Mouse (Mus musculus): Measurements from ENCODE around the gene Cox7b. TPM values are rescaled to one million over a fixed set of nuclear protein-coding genes. Genes with fewer than 3 reads are reported as not detected.
"Not testable (repeated sequence)": the region's sequence is repeated elsewhere in the genome, so short reads cannot be mapped to it uniquely, and the experiment has no call there.

The Cox7b gene
- polyA plus RNA-seq (2012; rRNA removed): 299 and 339 TPM in 2 replicates

DNA sequence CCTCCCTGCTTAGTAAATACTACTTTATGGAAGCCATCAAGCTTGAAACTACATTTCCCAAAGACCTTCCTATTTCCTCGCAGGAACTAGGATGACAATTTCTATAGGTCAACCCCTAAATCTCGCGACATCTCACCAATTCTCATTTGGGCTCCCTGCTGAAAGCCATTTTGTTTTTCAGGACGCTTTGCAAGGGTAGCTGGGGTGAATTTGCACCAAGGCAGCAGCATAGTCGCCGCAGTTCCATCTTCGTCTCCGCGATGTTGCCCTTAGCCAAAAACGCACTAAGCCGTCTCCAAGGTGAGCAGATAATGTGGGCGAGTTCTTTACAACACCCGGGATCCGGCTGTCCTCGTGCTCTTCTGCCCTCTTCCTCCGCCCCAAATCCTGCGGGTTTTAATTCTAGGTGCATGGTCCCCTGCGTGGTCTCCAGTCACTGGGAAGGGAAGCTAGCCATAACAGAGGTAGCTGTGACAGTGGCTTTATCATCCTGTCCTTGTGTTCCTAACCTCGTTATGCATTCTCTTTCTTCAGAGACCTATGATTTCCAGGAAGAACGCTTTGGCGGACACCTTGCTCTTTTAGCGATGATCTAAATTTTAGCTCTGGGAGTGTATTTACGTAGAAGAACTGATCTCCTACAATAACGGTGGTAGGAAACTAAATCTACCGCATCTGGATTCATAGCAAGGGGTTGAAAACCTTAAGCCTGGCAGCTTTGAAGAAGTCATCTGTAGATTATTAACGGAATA, at the start of gene Cox7b:
Gene Cox7b (plus strand): TSS at position 130 of the 752 bp plus-strand sequence.
- Histone ChIP-seq H3K27ac (ENCODE audit: insufficient read depth, low read depth, low read length) (peak within 1 kb of the TSS; percentile 95), H3K4me3 (ENCODE audit: low read depth, low read length) (peak within 1 kb of the TSS; percentile 97), H3K36me3 (ENCODE audit: control insufficient read depth, insufficient read depth, low read length) (peaks cover 11% of the 10 kb centered on the region), H3K4me1 (ENCODE audit: control insufficient read depth, insufficient read depth, insufficient read length, low read length) (no peaks in the 10 kb centered on the region), H3K27me3 (ENCODE audit: control insufficient read depth, insufficient read depth, low read length) (no peaks in the 10 kb centered on the region)
- TF ChIP-seq CTCF (IDR thresholded peaks at IDR 0.05; ENCODE audit: extremely low read depth, insufficient read length, insufficient replicate concordance, low read depth, low read length) (no peak), POLR2A (IDR thresholded peaks at IDR 0.05; ENCODE audit: low read depth, low read length) (peak; percentile 28; the same call in 1 of the 2 replicates)
- WGBS: 9% methylated on average over 26 of the region's 26 CpGs

GRCm38 (mm10) chrX:106001605-106002004, 13.9 kb upstream of the Cox7b start:
- H3K27ac ChIP-seq (ENCODE audit: insufficient read depth, low read depth, low read length): no peak overlapping the region
- TF ChIP-seq CTCF (IDR thresholded peaks at IDR 0.05; ENCODE audit: extremely low read depth, insufficient read length, insufficient replicate concordance, low read depth, low read length) (no peak), POLR2A (IDR thresholded peaks at IDR 0.05; ENCODE audit: low read depth, low read length) (no peak)
- H3K4me3 ChIP-seq (ENCODE audit: low read depth, low read length): no peak overlapping the region
- H3K36me3 ChIP-seq (ENCODE audit: control insufficient read depth, insufficient read depth, low read length): peaks cover 6% of the 10 kb centered on the region
- no peaks in the 10 kb centered on the region for H3K4me1 ChIP-seq (ENCODE audit: control insufficient read depth, insufficient read depth, insufficient read length, low read length)
- WGBS: 77% methylated on average over 1 of the region's 1 CpGs
- H3K27me3 ChIP-seq (ENCODE audit: control insufficient read depth, insufficient read depth, low read length): no peaks in the 10 kb centered on the region

GRCm38 (mm10) chrX:106010762-106011161, 4.7 kb upstream of the Cox7b start:
- Histone ChIP-seq H3K4me3 (ENCODE audit: low read depth, low read length) (peak overlapping the region; percentile 83; the same call in 1 of the 2 replicates), H3K27ac (ENCODE audit: insufficient read depth, low read depth, low read length) (peak overlapping the region; percentile 85), H3K4me1 (ENCODE audit: control insufficient read depth, insufficient read depth, insufficient read length, low read length) (no peaks in the 10 kb centered on the region), H3K27me3 (ENCODE audit: control insufficient read depth, insufficient read depth, low read length) (no peaks in the 10 kb centered on the region), H3K36me3 (ENCODE audit: control insufficient read depth, insufficient read depth, low read length) (no peaks in the 10 kb centered on the region)
- WGBS: 7% methylated on average over 3 of the region's 3 CpGs
- no peak for TF ChIP-seq CTCF (IDR thresholded peaks at IDR 0.05; ENCODE audit: extremely low read depth, insufficient read length, insufficient replicate concordance, low read depth, low read length)
- TF ChIP-seq POLR2A (IDR thresholded peaks at IDR 0.05; ENCODE audit: low read depth, low read length): no peak

DNA sequence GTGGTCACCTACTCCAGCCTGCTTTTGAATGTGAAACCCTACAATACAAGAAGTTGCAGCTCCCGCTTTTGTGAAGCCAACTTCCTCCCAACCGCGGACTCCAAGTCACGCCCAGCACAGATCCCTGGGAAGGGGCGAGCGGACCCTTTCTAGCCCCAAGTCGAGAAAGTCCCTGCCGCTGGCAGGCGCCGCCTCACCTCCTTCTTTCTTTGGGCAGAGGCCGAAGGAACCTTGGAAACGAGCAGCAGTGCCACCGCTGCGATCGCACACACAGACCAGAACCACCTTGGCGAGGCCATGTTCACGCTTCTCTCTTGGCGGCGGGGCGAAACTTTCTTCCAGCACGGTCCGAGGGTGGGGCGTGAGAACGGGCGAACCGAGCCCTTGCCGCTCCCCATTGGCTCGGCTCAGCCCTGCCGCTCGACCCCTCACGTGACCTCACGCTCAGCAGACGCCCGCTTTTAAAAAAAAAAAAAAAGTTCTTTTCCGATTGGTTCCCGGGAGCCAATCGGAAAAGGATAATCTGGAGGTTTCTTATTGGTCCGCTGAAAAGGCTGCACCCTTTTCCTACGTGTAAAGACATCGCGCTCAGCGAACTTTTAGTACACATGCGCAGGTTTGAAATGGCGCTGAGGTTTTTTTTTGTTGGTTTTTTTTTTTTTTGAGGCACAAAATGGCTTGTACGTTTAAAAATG, 3.9 kb upstream of the Cox7b start, which contains the start of gene Magt1:
Gene Magt1 (minus strand): TSS at position 442 of the 695 bp plus-strand sequence.
- TF ChIP-seq CTCF (IDR thresholded peaks at IDR 0.05; ENCODE audit: extremely low read depth, insufficient read length, insufficient replicate concordance, low read depth, low read length): no peak
- peak; percentile 80 for TF ChIP-seq POLR2A (IDR thresholded peaks at IDR 0.05; ENCODE audit: low read depth, low read length)
- H3K4me1 ChIP-seq (ENCODE audit: control insufficient read depth, insufficient read depth, insufficient read length, low read length): no peaks in the 10 kb centered on the region
- H3K27me3 ChIP-seq (ENCODE audit: control insufficient read depth, insufficient read depth, low read length): no peaks in the 10 kb centered on the region
- WGBS: 13% methylated on average over 45 of the region's 45 CpGs
- H3K36me3 ChIP-seq (ENCODE audit: control insufficient read depth, insufficient read depth, low read length): no peaks in the 10 kb centered on the region
- H3K4me3 ChIP-seq (ENCODE audit: low read depth, low read length): peak within 1 kb of the TSS; percentile 83
- peak within 1 kb of the TSS; percentile 85 for H3K27ac ChIP-seq (ENCODE audit: insufficient read depth, low read depth, low read length)

DNA sequence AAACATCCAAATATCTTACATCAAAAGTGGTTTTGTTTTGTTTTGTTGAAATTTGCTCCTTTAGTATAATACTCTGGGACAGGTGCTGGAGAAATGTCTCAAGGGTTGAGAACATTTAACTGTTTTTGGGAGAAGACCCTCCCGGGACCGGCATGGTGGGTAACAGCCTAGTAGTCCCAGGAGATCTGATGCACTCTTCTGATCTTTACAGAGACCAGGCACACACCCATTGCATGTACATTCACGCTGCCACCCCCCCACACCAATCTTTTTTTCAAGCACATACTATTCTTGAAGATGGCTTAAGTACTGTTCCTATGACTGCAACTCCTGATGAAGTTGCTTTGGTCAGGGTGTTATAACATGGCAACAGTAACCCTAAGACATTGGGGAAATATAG, 2.9 kb upstream of the Cox7b start:
- peak overlapping the region; percentile 80 for H3K27ac ChIP-seq (ENCODE audit: insufficient read depth, low read depth, low read length)
- no peaks in the 10 kb centered on the region for H3K27me3 ChIP-seq (ENCODE audit: control insufficient read depth, insufficient read depth, low read length)
- WGBS: 55% methylated on average over 3 of the region's 3 CpGs
- TF ChIP-seq CTCF (IDR thresholded peaks at IDR 0.05; ENCODE audit: extremely low read depth, insufficient read length, insufficient replicate concordance, low read depth, low read length) (no peak), POLR2A (IDR thresholded peaks at IDR 0.05; ENCODE audit: low read depth, low read length) (no peak)
- no peaks in the 10 kb centered on the region for H3K36me3 ChIP-seq (ENCODE audit: control insufficient read depth, insufficient read depth, low read length)
- H3K4me1 ChIP-seq (ENCODE audit: control insufficient read depth, insufficient read depth, insufficient read length, low read length): no peaks in the 10 kb centered on the region
- H3K4me3 ChIP-seq (ENCODE audit: low read depth, low read length): no peak overlapping the region

DNA sequence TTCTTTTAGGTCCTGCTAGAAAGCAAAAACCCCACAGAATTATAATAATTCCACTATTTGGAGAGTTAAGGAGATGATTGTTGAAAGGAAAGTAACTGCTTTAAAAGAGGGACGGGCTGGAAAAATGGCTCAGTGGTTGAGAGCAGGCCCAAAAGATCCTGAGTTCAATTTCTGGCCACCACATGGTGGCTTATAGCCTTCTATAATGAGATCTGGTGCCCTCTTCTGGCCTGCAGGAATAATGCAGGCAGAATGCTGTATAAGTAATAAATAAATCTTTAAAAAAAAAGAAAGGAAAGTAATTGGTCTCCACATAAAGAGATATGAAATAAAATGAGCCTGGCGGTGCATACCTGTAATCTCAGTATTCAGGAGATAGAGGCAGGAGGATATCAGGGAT, 2.3 kb upstream of the Cox7b start:
- Histone ChIP-seq H3K27ac (ENCODE audit: insufficient read depth, low read depth, low read length) (no peak overlapping the region), H3K27me3 (ENCODE audit: control insufficient read depth, insufficient read depth, low read length) (no peaks in the 10 kb centered on the region), H3K4me3 (ENCODE audit: low read depth, low read length) (no peak overlapping the region), H3K4me1 (ENCODE audit: control insufficient read depth, insufficient read depth, insufficient read length, low read length) (no peaks in the 10 kb centered on the region), H3K36me3 (ENCODE audit: control insufficient read depth, insufficient read depth, low read length) (no peaks in the 10 kb centered on the region)
- WGBS: 12% methylated on average over 2 of the region's 2 CpGs
- no peak for TF ChIP-seq POLR2A (IDR thresholded peaks at IDR 0.05; ENCODE audit: low read depth, low read length)
- TF ChIP-seq CTCF (IDR thresholded peaks at IDR 0.05; ENCODE audit: extremely low read depth, insufficient read length, insufficient replicate concordance, low read depth, low read length): peak; percentile 24; the same call in 1 of the 2 replicates

- not testable (repeated sequence) for H3K27ac ChIP-seq (ENCODE audit: insufficient read depth, low read depth, low read length); H3K27me3 ChIP-seq (ENCODE audit: control insufficient read depth, insufficient read depth, low read length); H3K4me1 ChIP-seq (ENCODE audit: control insufficient read depth, insufficient read depth, insufficient read length, low read length); H3K36me3 ChIP-seq (ENCODE audit: control insufficient read depth, insufficient read depth, low read length); H3K4me3 ChIP-seq (ENCODE audit: low read depth, low read length)
- 47% methylated on average over 2 of the region's 2 CpGs for WGBS
Observed at GRCm38 (mm10) chrX:106014741-106015377, 641 bp upstream of the Cox7b start.

Data from small intestine, adult 2 months (tissue).